ENCODE assay signal across 2 mouse cellular contexts in genomic region chr2:163613206-163613605, GRCm38 (mm10).
A peak's percentile ranks its signal among the peaks of the same experiment; 100 is the strongest.
TF ChIP-seq lines count a peak whose summit lies in the region.

No protein-coding gene starts in this region.

TF ChIP-seq in CH12.LX, 34 proteins besides CTCF, POLR2A, EP300 and RAD21 (continued from another document):
- TF ChIP-seq E2F4 (IDR thresholded peaks at IDR 0.05; ENCODE audit: insufficient replicate concordance, low read depth, low read length) (no peak), USF1 (IDR thresholded peaks at IDR 0.05; ENCODE audit: low read depth, low read length) (no peak), ZMIZ1 (IDR thresholded peaks at IDR 0.05; ENCODE audit: low read depth, low read length) (no peak), POLR2AphosphoS2 (IDR thresholded peaks at IDR 0.05; ENCODE audit: low read depth, low read length) (0 out of 2 replicates have a peak, but pooled peaks have one; percentile 34)

TF ChIP-seq in MEL, 35 proteins besides CTCF, POLR2A, EP300 and RAD21 (continued from another document):
- TF ChIP-seq POLR2AphosphoS5 (IDR thresholded peaks at IDR 0.05; ENCODE audit: borderline replicate concordance, low read depth, low read length) = peak; percentile 81; the same call in 1 of the 2 replicates
